Mouse (Mus musculus) MEL-GATA-1-ER (cell line): ENCODE measurements around the gene Olfr456.
"Not testable (repeated sequence)": the region's sequence is repeated elsewhere in the genome, so short reads cannot be mapped to it uniquely, and the experiment has no call there.

ENCODE experiments used
- DNase-seq: peaks from one replicate; pipeline ENCODE4 v3.0.0-alpha.2; 2012; ENCODE audit warnings: low read depth; ENCODE audit errors: extremely low read depth

Olfr456 gene

DNA sequence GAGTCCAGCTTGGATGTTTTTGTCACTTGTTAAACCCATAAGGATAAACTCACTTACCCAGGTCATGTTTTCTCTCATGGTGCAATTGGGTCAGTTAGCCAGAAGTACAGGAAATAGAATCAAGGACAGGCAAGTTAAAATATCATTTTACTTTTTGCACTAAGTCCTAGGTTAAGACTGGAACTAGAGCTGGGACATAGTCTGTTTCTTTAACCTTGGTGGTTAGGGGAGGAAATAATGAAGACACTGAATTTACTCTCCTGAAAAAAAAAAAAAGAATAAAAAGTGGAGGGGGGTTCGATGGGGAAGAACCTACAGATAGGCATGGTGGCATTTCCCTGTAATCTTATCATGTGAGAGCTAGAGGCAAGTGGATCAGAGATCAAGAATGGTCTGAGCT, at the start of gene Olfr456:
Olfr456 (minus strand) TSS at position 101 of the 400 bp plus-strand sequence.
- DNase-seq = no peak

DNA sequence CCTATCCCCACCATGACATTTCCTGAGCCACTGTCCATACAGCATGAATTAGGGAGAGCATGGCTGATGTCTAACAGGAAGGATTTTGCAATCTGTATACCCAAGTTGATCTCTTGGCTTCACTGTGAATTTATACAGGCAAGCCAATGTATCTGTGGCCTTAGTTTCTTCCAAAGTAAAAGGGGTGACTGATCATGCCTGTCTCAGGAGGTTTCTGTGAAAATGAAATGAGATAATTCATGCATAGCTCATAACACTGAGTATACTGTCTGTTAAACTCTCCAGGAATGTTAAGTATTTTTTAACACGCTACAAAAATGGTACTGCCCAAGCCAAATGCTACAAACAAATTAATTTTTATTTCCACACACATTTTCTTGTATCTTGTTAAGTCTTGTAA, 26.4 kb upstream of the Olfr456 start:
- no peak for DNase-seq

DNA sequence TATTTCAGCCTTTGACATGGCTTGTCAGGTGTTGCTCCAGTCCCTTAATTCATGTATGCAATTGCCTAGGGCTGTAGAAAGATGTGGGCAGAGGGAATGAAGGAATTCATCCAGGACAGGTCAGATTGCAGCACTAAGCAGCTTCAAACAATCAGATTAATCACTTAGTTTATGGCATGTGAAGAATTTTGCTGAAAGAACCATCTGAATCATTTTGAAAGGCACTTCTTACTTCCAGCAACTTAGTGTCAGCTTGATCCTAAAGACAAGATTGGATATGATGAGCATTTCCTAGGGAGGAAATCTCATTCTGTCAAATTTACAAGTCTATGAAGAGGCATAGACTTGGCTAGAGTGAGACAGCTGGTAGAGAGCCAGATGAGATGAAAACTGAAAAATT, 22.3 kb upstream of the Olfr456 start:
- no peak for DNase-seq

DNA sequence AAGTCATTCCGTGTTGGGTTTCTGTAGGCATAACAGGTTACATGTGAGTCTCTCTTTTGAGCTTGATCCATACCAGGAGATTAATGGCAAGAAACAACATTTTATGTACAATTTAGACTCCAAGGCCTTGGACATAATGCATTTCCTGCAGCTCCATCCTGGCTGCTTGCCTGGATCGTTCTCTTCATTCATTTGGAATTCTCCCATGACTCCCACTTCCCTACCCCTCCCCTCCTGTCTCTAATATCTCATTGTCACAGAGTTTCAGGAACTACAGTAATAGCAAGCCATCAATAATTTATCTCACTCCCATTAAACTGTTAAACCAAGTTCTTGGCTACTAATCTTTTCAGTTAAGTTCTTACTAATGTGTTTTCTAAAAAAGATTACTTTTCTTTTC, 16.5 kb upstream of the Olfr456 start:
- no peak for DNase-seq

DNA sequence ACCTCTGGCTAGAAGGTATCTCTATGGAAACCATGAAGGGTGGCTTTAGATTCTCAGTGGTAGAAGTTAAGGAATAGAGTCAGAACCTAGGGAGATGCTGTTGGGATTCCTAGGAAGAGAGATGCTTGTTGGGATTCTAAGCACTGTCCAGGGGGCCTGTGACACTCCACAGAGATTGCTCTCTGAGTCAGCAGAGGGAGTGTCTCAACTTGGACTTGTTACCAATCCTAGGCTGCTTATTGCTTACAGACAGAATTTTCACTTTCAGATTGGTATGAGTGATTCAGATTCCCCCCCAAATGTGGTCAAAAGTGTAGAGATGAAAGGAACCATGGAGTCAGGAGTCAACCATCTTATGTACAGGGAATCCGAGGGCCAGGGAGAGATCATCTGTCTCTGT, 2.7 kb upstream of the Olfr456 start:
- DNase-seq = no peak

DNA sequence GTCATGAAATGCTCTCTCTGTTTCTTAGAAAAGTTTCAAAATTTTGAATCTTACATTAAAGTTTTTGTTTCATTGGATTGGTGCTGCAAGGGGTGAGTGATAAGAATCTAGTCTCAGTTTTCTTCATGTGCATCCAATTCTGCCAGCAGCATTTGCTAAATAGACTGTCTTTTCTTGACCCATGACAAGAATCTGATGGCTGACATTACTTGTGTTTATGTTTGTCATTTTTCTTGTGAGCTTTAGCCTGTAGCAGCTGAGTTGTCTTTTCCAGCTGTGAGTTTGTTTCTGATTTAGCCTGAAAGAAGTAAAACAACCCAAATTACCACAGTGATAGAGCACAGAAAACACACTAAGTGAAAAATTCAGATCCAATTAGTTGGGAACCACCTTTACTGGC, 2.4 kb downstream of the Olfr456 start:
- DNase-seq = no peak

DNA sequence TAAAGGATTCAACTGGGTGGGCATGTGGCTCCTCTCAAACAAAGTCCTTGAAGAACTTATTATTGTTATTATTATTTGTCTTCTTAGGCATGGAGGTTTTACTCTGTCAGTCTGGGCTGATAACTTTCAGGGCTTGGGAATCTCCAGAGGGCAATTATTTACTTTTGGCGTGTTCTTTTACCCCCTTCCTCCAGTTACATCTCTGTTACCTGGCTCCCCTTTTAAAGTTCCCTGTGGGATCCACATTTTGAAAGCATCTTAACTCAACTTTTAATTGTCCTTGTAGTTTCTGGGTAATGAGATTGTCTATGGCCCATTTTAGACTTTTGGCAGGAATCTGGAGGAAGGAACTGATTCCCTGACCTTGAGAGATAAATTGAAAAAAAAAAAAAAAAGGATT, 10.8 kb downstream of the Olfr456 start, which contains the start of gene Olfr457:
Olfr457 (minus strand) TSS at position 101 of the 400 bp plus-strand sequence.
- no peak for DNase-seq

DNA sequence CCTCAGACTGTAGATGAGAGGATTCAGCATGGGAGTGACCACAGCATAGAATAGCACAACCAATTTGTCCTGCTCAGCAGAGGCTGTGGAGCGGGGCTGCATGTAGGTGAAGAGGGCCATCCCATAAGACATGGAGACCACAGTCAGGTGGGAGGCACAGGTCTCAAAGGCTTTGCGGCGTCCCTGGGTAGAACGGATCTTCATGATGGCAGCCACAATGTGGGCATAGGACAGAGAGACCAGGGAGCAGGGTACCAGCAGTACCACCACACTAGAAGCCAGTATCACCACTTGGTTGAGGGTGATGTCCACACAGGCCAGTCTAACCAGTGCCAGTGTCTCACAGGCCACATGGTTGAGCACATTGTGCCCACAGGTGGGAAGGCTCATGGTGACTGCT, 15.7 kb downstream of the Olfr456 start:
- not testable (repeated sequence) for DNase-seq

DNA sequence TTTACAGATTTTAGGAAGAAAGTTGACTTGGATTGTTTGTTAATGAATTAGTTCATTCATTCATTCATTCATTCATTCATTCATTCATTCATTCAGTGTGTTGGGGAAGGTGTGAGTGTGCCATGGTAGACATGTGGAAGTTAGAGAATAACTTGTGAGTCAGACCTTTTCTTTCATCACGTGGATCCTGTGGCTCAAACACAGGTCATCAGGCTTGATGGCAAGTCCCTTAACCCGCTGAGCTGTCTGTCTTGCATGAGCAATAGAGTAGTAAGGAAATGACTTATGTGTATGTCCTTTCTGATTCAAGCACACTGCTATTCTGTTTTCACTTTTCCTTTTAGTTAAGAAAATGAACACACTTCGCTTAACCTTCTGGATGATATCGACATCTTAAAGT, 16.5 kb downstream of the Olfr456 start:
- DNase-seq = no peak

DNA sequence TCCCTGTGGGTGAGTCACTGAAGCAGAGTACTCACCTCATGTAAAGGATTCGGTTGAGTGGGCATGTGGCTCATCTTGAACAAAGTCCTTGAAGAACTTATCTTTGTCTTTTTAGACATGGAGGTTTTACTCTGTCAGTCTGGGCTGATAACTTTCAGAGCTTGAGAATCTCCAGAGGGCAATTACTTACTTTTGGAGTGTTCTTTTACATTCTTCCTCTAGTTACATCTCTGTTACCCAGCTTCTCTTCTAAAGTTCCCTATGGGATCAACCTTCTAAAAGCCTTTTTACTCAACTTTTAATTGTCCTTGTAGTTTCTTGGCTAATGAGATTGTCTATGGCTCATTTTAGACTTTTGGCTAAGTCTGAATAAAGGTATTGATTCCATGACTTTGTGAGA, 21.9 kb downstream of the Olfr456 start, which contains the start of gene Olfr458:
Olfr458 (minus strand) TSS at position 101 of the 400 bp plus-strand sequence.
- DNase-seq = no peak

DNA sequence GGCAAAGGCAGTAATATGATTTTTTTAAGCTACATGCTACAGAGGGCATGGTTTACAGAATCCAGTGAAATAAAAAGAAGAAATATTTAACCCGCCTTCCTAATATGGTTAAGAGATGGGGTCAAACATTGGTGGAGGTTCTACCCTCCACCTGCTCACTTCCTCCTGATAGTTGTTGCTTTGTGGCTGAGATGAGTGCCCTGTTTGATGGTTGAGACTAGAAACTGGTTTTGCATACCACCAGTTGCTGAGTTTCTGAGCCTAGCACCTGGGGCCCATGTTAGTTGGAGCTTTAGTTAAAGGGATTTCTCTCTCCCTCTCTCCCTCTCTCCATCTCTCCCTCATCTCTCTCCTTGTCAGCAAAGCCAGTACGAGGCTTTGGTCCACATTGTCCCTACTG, 39.6 kb downstream of the Olfr456 start:
- DNase-seq = no peak

DNA sequence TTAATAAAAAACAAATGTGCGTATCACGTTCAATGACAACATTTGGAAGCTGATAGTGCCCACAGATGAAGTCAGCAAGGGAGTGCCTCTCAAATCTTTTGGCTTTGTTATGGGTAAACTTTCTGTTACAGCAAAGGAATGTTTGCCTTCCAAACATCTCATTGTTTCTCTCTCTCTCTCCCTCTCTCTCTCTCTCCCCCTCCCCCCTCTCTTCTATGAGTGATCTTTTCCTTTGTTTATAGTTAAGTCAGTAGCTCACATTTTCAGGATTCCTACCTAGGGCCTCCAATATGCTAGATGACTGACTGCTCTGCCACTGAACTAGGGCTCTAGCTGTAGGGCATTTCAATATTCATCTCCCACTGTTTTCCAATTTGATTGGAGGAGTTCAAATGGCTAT, 42.5 kb downstream of the Olfr456 start:
- DNase-seq = no peak

DNA sequence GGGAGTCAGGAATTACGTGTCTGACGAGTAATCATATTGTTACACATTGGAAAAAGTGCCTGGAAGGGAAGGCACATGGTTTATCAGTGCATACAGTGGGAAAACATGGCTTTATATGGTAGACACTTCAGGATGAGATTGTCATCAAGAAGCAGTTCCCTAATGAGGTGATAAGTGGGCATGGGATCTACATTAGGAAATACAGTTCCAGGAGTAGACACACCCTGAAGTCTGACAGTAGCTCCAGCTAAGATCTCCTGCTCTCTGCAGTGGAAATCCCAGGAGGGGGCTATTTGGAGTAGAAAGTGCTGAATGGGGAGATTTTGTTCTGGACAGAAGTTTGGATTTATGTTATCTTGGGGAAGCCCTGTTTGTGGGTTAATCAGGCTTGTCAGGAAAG, 45.6 kb downstream of the Olfr456 start:
- DNase-seq = no peak
